Mouse (Mus musculus) lung, postnatal 0 days (tissue): Measurements from ENCODE around the gene St8sia1. TPM values are rescaled to one million over a fixed set of nuclear protein-coding genes. Genes with fewer than 3 reads are reported as not detected.
"Not testable (repeated sequence)": the region's sequence is repeated elsewhere in the genome, so short reads cannot be mapped to it uniquely, and the experiment has no call there.

Experiments used
- ATAC-seq: fragments of 200-750 bp; cut with Nextera tagmentation; 2 replicates; pipeline ENCODE4 v1.8.0; 2017; ENCODE audit warnings: moderate library complexity
- DNase-seq: peaks from one replicate; pipeline ENCODE4 v3.0.0-alpha.2; 2016; ENCODE audit warnings: low spot score
- H3K27ac ChIP-seq: fragments of 300-500 bp; sonication (generic); 2 replicates; pipeline ENCODE4 v1.5.1; 2014; ENCODE audit warnings: antibody characterized with exemption, mild to moderate bottlenecking, low read length, mixed read lengths
- H3K27me3 ChIP-seq: fragments of 300-500 bp; sonication (generic); replicated peaks from 2 replicates; pipeline ENCODE4 v1.6.1; 2014; ENCODE audit warnings: low read length, mixed read lengths; ENCODE audit not compliant: insufficient read depth
- H3K36me3 ChIP-seq: fragments of 300-500 bp; sonication (generic); 2 replicates; pipeline ENCODE4 v1.6.1; 2014; ENCODE audit warnings: low read length, mixed read lengths; ENCODE audit not compliant: insufficient read depth
- H3K4me1 ChIP-seq: fragments of 300-500 bp; sonication (generic); 2 replicates; pipeline ENCODE4 v1.6.1; 2014; ENCODE audit warnings: antibody characterized with exemption, low read depth, low read length, mixed read lengths; ENCODE audit not compliant: insufficient read depth
- H3K4me2 ChIP-seq: fragments of 300-500 bp; sonication (generic); replicated peaks from 2 replicates; pipeline ENCODE4 v1.6.1; 2014; ENCODE audit warnings: low read depth, mild to moderate bottlenecking, low read length, moderate library complexity, mixed read lengths
- H3K4me3 ChIP-seq: fragments of 300-500 bp; sonication (generic); 2 replicates; pipeline ENCODE4 v1.5.1; 2014; ENCODE audit warnings: low read depth, low read length
- H3K9ac ChIP-seq: fragments of 300-500 bp; sonication (generic); replicated peaks from 2 replicates; pipeline ENCODE4 v1.6.1; 2014; ENCODE audit warnings: low read depth, mild to moderate bottlenecking
- H3K9me3 ChIP-seq: fragments of 300-500 bp; sonication (generic); 2 replicates; pipeline ENCODE4 v1.6.1; 2016; ENCODE audit warnings: low read length, mixed read lengths
- CTCF ChIP-seq: IDR thresholded peaks from 2 replicates; pipeline ENCODE4 v1.5.1; 2016; ENCODE audit warnings: antibody characterized with exemption, mild to moderate bottlenecking
- EP300 ChIP-seq: IDR thresholded peaks from 2 replicates; pipeline ENCODE4 v1.6.1; 2016; ENCODE audit warnings: antibody characterized with exemption, mild to moderate bottlenecking, control low read depth
- WGBS: fragments of 180-500 bp; shearing (Covaris S2); extraction: QIAGEN DNeasy Blood & Tissue Kit; methylation state at CpG from one replicate; pipeline ENCODE4 v1.1.7; 2014; 5-methylcytosine and 5-hydroxymethylcytosine counted together
- polyA plus RNA-seq: library from polyadenylated mRNA; unstranded; fragments of >200 nt; fragmentation: Nextera tagmentation; extraction: Ambion mirVana; gene quantifications from 2 replicates; pipeline ENCODE4 v1.2.1, GENCODE M21; 2015

St8sia1 gene
- polyA plus RNA-seq: 0.11 and 0.23 TPM in 2 replicates

DNA sequence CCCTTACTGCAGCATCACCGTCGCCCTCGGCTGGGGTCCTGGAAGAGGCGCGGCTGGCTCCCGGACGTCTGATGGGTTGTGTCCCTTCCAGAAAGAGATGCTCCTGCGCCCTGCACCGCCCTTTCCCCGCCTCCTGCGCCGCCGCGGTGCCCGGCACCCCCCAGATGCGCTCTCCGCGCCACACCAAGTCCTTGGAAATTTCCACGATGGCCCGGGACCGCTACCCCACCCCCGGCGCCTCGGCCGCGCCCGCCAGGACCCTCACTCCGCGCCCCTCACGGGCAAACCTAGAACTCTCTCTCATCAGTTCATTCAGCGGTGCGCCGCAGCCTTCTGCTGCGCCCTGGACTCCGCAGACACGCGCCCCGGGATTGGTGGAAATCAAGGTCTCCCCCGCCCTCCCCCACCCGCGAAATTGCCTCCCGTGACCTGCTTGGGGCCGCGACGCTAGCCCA lies at the start of gene St8sia1:
Gene St8sia1, minus strand, starts transcription at position 377 of the 455 bp plus-strand sequence.
- 0 out of 2 replicates have a peak, but pooled peaks have one; percentile 6 for ATAC-seq
- no peak within 1 kb of the TSS for H3K27ac ChIP-seq
- H3K4me3 ChIP-seq: peak within 1 kb of the TSS; percentile 38
- H3K4me2 ChIP-seq: peak within 1 kb of the TSS; percentile 65
- no peaks in the 10 kb centered on the region for H3K36me3 ChIP-seq
- H3K9ac ChIP-seq: no peak within 1 kb of the TSS
- H3K4me1 ChIP-seq: peaks cover 4% of the 10 kb centered on the region; the same call in 1 of the 2 replicates
- H3K27me3 ChIP-seq: peaks cover 31% of the 10 kb centered on the region
- DNase-seq: no peak
- WGBS: under 1% methylated on average over 44 of the region's 45 CpGs
- TF ChIP-seq EP300 (no peak), CTCF (no peak)
- H3K9me3 ChIP-seq: no peaks in the 10 kb centered on the region

DNA sequence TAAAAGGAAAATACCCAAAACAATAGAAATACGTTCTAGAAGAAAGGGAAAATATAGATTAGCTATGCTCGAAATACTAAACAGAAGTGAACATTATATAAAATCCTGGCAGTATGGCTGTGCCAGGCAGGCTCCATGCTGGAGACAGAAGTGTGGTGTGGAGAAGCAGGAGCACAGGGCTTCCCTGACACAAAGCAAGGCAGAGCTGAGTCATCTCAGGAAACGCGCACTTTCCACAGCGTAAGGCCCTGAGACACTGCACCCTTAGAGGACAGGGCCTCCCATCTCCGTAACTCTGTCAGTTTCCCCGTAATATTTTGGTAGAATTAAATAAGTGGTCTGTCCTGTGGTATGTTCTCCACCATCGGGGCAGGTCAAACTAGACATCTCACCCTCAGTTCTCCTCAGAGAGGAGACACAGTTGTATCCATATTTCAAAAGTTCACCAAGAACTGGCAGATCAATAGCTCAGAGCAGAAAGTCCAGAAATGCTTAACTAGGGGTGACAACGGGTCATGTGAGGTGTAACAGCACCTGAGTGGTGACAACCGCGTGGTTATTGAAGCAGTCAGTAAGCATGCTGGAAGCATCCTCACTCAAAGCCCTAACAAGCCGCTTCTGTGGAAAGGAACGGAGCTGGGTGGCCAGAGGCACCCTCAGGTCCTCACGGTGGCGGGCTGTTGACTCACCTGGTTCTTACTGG lies 48.4 kb upstream of the St8sia1 start:
- TF ChIP-seq CTCF (no peak), EP300 (no peak)
- H3K36me3 ChIP-seq: no peaks in the 10 kb centered on the region; the same call in 1 of the 2 replicates
- no peak overlapping the region for H3K4me3 ChIP-seq
- H3K27me3 ChIP-seq: no peaks in the 10 kb centered on the region
- no peaks in the 10 kb centered on the region for H3K9me3 ChIP-seq
- ATAC-seq: no peak
- H3K4me2 ChIP-seq: no peak overlapping the region
- H3K9ac ChIP-seq: no peak overlapping the region
- 91% methylated on average over 15 of the region's 15 CpGs for WGBS
- H3K27ac ChIP-seq: no peak overlapping the region
- H3K4me1 ChIP-seq: no peaks in the 10 kb centered on the region
- DNase-seq: no peak

DNA sequence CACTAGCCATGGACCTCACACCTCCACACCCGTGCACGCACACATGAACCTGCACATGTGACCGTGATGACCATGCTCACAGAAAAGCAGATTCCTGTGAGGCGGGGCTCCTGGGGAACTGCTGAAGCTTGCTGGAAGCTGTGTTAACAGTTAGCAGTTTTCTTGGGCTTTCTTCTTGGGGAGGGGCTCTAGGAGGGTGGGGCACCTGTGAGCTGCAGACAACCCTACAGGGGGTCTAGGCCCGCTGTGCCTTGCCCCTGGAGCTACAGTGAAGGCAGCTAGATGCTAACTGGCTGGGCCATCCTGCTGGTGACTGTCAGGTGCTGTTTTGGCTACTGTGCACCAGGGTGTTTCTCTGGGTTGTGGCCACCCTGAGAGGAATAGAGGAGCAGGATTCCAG lies 44.6 kb upstream of the St8sia1 start:
- Histone ChIP-seq H3K9ac (no peak overlapping the region), H3K27ac (no peak overlapping the region), H3K4me3 (no peak overlapping the region), H3K4me2 (no peak overlapping the region), H3K36me3 (no peaks in the 10 kb centered on the region; the same call in 1 of the 2 replicates), H3K4me1 (no peaks in the 10 kb centered on the region), H3K27me3 (no peaks in the 10 kb centered on the region), H3K9me3 (no peaks in the 10 kb centered on the region; the same call in 1 of the 2 replicates)
- 74% methylated on average over 5 of the region's 5 CpGs for WGBS
- TF ChIP-seq CTCF: no peak
- no peak for TF ChIP-seq EP300
- no peak for DNase-seq
- no peak for ATAC-seq

DNA sequence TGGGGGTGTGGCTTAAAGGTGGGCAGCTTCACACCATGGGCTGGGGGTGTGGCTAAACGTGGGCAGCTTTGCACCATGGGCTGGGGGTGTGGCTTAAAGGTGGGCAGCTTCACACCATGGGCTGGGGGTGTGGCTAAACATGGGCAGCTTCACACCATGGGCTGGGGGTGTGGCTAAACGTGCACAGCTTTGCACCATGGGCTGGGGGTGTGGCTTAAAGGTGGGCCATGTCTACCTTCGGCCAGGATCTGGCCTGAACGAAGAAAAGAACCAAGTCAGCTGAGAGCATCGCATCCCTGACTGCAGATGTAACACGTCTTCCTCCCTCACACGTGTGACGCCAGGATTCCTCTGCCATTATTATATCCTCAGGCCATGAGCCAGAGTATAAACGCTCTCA lies 41.0 kb upstream of the St8sia1 start:
- not testable (repeated sequence) for H3K4me2 ChIP-seq, DNase-seq, H3K9ac ChIP-seq, H3K4me1 ChIP-seq, H3K27me3 ChIP-seq, ATAC-seq, H3K9me3 ChIP-seq, H3K36me3 ChIP-seq, H3K4me3 ChIP-seq, H3K27ac ChIP-seq
- 90% methylated on average over 9 of the region's 9 CpGs for WGBS

DNA sequence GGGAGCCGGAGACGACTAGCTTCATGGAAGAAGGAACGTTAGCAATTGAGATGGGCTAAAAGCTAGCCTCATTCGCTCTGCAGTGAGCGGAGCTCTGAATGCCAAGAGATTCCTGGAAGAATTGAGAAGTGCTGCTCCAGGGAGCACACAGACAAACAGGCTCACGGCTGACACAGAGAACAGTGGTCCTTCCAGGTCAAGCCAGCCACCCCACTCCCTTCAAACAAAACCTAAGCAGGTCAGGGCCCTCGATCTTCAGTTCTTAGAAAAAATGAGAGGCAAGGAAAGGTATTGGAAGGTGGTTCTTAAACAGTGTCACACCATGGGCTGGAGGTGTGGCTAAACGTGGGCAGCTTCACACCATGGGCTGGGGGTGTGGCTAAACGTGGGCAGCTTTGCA lies 40.5 kb upstream of the St8sia1 start:
- Histone ChIP-seq H3K27me3 (no peaks in the 10 kb centered on the region), H3K4me1 (no peaks in the 10 kb centered on the region), H3K36me3 (no peaks in the 10 kb centered on the region), H3K27ac (no peak overlapping the region), H3K9me3 (no peaks in the 10 kb centered on the region; the same call in 1 of the 2 replicates), H3K4me3 (no peak overlapping the region), H3K9ac (no peak overlapping the region), H3K4me2 (no peak overlapping the region)
- TF ChIP-seq EP300: no peak
- TF ChIP-seq CTCF: no peak
- 63% methylated on average over 9 of the region's 9 CpGs for WGBS
- ATAC-seq (no peak), DNase-seq (no peak)

DNA sequence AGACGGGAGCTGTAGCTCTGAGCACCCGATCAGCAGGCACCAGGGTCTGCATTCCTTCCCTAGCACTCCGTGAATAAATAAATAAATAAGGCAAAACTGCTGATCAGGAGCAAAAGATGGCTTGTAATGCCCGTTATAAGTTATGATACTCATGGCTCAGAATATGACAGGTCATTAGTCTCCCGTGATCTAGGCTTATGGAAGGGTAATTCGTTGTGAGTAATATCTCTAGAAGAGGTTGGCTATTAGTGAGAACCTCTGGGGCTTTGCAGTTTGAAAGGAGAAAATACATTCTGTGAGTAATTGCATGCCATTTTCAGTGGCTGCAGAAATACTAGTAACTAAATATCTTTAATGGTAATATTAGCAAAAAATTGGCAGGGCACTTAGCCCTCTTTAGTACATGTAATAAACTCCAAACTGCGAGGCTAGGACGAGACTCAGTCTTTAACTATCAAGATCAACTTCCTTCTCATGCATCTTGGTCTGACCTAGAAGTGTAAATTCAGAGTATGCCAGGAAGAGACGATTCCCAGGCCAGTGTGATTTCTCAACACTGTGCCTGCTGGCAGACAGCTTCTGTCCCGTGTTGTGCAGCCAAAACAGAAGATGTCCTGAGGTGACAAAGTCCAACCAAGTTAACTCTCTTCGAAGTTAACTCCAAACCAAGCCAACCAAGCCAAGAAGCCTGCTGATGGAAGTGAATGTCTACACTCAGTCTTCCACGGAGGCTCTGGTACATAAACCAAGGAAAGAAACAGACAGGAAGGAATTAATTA lies 34.2 kb upstream of the St8sia1 start:
- H3K27me3 ChIP-seq: no peaks in the 10 kb centered on the region
- H3K36me3 ChIP-seq: no peaks in the 10 kb centered on the region
- H3K4me3 ChIP-seq: no peak overlapping the region
- no peak overlapping the region for H3K4me2 ChIP-seq
- TF ChIP-seq EP300: no peak
- TF ChIP-seq CTCF: no peak
- DNase-seq (peak; percentile 11), ATAC-seq (no peak; the same call in 1 of the 2 replicates)
- H3K9ac ChIP-seq: no peak overlapping the region
- no peaks in the 10 kb centered on the region for H3K4me1 ChIP-seq
- H3K27ac ChIP-seq: no peak overlapping the region
- WGBS: 38% methylated on average over 12 of the region's 12 CpGs
- H3K9me3 ChIP-seq: no peaks in the 10 kb centered on the region
